Mouse (Mus musculus) monocyte, adult 2 months (primary cell): ENCODE results near the gene Gm21983.

Experiments
- DNase-seq, 2 experiments: peaks; one replicate each; pipeline ENCODE4 v3.0.0; 2022; ENCODE audit warnings: low spot score in 2 of 2, low read depth in 1 of 2

Gm21983 gene

DNA sequence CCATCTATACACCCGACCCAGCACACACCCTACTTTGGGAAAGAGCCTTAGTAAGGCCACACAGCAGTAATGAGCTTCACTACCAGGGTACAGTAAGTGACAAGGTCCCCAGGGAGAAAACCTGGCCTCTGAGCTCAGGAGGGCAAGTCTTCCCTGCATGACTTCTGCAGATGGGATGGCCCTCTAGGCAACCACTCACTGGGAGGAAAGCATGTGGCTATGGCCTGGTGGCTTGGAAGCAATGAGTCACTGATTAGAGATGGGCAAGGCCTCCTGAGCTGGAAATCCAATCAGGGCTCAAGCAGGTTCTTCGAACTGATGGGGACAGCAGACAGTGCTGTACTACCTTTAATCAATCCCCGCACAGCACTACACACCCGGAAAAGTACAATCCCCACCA, 19.1 kb downstream of the Gm21983 start:
- DNase-seq = no peak

DNA sequence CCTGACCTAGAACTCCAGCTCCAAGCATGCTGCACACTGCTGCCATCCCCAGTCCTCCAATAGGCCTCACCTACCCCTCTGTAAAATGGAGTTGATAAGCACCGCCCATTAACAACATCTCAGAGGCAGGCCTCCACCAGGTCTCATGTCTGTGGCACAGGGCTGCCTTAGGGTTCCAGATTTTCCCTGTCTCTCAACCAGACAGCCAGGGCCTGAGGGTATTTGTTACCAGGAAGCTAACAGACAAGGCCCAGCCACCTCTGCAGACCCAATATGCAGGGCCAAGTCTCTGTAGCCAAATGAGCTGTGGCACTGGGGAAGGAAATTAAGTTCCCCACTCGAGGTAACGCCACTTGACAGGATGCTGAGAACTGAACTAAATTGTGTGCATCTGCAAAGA, 20.0 kb downstream of the Gm21983 start:
- DNase-seq = no peak

DNA sequence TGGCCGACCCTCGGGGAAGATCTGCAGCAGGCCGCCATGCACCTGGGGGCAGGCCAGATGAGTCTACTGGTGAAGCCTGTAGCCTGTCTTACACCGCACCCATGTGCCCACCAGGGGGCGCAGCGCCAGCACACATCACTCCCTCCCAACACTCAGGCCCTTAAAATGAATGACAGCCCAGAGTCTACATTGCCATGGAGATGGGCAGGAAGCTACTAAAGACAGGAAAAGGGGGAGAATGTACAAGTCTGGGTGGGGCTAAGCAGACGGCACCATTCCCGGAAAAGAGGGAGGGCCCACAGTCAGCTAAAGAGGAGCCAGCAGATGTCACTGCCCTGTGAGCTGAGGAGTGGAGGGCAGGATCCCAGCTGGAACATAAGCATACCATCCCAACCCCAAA, 21.0 kb downstream of the Gm21983 start:
- DNase-seq = peak; percentile 48 to 73

DNA sequence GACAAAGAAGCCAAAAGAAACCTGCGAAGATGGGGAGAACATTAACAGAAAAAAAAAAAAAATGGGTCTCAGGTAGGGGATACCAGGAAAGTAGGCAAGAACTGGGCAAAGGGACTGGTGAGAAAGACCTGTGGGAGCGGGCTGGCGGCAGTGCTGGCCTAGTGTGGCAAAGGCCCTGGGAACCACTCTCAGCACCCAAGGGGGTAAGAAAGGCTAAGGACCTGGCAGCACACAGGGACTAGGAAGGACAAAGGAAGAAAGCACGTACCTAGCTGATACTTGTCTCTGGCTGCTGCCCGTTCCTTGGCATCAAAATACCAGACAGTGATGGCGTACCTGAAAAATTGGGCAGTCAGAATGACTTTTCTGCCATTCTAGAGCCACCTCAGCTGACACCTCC, 21.6 kb downstream of the Gm21983 start:
- no peak for DNase-seq

DNA sequence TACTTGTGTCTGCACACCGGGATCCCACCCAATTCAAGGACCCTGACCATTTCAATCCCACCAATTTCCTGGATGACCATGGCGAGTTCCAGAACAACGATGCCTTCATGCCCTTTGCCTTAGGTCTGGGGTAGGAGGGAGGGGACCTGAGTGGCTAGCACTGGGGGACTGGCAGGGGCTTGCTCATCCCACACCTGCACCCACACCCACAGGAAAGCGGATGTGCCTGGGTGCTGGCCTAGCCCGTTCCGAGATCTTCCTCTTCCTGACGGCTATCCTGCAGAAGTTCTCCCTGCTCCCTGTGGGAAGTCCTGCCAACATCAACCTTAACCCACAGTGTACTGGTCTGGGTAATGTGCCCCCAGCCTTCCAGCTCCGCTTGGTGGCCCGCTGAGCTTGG, 22.7 kb downstream of the Gm21983 start:
- no peak for DNase-seq

DNA sequence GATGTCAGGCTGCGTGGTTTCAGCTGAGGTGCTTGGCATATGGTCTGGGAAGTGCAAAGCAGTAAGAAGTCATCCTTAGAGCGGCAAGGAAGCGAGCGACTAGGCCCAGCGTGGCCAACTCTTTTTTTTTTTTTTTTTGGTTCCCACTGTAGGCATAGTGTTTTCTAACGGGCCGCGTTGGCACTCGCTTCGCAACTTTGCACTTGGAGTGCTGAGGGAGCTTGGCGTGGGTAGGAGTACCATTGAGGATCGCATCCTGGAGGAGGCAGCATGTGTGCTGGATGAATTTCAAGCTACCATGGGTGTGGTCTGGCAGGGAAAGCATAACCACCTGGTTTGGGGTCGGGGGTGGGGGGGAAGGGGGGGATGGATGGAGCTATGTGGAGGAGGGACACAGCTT, 24.9 kb downstream of the Gm21983 start:
- DNase-seq = no peak

DNA sequence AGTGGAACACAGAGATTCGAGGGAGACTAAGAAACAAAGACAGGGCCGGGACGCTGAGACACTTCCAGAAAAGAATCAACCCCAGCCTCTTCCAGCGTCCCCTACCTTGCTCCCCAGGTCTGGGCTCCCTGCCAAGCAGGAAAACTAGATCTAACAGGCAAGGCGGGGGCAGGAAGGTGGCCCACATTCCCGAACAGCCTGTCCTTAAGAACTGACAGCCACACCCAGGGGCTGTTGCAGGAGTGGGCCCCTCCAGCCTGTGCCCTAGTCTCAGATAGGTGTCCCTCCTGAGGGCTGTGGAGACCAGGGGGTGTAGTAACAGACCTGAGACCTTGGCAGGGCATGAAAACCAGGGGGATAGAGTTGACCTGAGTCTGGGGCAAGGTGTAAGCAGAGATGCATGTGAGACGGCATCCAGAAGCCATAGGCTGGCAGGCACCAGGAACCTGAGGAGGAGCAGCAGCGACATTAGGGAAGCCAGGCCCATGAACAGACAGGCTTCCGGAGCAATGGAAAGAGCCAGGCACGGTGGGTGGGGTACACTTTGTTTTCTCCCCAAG, 27.6 kb downstream of the Gm21983 start, which contains the start of gene Cyp2t4:
Gene Cyp2t4, plus strand, starts transcription at position 510 of the 560 bp plus-strand sequence.
- no peak for DNase-seq

DNA sequence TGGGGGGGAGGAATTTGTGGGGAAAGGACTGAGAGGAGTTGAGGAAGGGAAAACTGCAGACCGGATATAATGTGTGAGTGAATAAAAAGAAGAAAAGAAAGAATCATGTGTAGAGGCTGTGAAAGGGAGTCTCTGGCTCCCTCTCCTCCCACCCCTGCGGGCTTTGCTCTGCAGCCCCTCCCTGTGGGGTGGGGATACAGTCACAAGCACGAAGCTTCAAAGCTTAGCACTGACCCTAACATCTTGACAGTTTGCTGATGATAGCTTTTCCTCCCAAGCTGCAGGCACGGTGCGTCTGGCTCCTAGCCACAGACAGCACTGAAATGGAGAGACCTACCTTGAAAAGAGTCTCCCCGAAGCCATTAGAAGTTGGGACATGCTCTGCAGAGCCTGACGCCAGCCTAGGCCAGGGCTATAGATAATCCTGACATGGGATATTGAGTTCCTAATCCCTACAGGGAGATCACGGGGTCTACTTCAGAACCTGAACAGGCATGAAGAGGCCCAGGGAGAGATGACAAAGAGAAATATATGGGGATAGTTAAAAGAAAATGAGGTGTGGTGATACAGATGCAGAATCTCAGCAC, 44.4 kb downstream of the Gm21983 start:
- no peak for DNase-seq

DNA sequence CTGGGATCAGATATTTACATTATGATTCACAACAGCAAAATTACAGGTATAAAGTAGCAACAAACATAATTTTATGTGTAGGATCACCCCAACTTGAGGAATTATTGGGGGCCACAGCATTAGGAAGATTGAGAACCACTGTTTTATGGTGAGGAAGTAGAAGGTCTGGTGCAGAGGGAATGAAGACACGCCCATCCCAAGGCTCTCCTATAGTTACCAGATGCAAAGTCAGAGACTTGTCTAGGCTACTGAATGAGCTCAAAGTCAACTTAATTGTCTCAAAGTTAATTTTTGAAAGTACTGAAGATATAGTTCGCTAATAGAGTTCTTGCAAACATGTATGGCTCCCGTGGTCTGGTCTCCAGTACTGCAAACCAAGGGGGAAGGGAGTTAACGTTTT, 47.1 kb downstream of the Gm21983 start:
- no peak for DNase-seq

DNA sequence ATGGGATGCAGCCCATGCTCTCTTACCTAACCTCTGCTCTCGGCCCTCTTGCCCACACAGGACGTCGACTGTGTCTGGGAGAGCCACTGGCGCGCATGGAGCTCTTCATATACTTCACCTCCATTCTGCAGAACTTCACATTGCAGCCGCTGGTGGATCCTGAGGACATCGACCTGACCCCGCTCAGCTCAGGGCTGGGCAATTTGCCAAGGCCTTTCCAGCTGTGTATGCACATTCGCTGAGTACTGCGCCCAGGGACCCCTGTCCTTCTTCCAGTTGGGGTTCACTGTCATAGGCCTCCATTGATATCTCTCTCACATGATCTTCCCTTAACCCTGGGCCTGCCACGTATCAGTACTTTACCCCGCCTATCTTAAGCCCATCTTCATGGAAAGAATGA, 47.7 kb downstream of the Gm21983 start:
- DNase-seq = no peak

DNA sequence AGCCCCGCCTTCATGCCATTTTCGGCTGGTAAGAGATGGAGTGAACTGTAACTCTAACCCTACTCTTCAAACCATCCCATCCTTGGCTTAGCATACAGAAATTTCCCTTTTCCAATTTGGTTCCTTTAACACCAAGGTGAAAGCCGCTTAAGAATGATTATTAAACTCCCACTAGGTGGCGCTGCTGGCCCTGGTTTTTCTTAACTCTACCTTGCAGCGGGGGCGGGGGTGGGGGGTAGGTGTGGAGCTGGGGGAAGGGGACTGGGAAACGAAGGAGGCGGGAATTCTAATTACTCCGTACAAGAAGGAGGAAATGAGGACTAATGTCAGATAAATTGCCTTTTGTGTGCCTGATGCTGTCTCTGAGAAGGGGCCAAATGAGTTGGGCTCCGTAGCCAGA, 48.3 kb downstream of the Gm21983 start:
- no peak for DNase-seq

DNA sequence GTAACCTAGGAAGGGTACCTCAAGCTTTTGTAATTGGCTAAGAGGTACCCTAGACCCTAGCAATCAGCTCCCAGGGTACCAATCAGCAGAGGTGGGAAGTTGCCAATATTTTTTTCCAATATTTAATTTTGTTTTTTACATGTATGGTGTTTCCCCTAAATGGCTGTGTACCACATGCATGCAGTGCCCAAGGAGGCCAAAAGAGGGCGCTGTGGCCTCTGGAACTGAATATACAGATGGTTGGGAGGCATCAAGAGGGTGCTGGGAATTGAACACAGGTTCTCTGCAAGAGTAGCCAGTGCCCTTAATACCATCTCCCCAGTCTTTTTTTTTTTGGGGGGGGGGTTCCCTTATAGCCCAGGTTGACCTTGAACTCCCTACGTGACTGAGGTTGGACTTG, 49.5 kb downstream of the Gm21983 start:
- DNase-seq = no peak

DNA sequence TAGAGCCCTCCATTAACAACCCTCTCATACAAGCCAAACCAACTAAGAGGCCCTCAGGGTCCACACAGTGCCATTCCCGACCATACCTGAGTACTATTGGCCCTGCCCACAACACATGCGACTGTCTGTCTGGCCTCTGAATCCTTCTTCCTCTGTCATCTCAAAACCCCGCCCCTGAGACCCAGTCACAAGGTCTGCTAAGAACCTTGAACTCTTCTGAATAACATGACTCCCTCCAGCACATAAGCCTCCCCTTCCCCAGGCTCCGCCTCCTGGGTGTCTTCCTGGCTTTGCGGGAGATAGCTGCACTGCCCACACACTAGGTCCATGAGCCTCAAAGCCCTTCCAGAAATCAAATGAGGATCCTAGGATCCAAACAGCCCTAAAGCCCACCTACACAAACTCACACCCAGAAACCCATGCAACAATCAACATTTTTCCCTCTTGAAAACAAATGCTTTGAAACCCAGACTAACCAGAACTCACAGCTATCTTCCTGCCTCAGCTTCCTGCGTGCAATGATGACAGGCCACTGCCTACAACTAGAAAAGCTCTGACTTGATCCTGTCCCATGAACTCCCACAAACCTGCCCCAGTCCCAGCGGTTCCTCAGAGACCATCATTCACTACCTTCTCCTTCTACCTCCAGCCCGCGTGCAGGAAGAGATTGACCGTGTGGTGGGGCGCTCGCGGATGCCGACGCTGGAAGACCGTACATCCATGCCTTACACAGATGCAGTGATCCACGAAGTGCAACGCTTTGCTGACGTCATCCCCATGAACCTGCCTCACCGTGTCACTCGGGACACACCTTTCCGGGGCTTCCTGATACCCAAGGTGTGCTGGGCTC, 50.1 kb downstream of the Gm21983 start:
- no peak for DNase-seq

DNA sequence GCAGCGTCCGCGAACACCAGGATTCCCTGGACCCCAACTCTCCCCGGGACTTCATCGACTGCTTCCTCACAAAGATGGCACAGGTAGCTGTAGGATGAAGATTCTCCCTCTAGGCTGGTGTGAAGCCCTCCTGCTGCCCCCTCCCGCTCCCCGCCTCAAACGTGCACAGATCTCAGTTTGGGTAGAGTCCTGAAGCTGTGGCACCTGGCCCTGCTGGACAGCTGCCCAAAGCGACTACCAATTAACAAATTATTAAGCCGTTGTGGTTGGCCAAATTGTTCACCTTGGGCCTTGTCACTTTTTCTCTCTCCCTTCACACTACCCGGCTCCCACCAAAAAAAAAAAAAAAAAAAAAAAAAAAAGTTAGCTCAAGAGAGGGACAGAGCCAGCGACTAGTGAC, 51.1 kb downstream of the Gm21983 start:
- no peak for DNase-seq

DNA sequence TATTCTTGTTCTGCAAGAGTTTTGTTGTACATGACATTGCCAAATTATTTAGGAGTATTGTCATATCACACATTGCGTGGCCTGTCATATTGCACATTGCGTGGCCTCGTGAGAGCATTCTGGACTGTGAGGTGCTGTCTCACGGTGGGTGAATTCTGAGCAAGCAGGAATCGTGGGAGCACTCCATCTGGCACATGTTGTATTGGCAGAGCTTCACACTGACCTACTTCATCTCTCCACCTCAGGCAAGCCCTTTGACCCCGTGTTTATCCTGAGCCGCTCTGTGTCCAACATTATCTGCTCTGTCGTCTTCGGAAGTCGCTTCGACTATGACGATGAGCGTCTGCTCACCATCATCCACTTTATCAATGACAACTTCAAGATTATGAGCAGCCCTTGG, 51.9 kb downstream of the Gm21983 start:
- DNase-seq = no peak

DNA sequence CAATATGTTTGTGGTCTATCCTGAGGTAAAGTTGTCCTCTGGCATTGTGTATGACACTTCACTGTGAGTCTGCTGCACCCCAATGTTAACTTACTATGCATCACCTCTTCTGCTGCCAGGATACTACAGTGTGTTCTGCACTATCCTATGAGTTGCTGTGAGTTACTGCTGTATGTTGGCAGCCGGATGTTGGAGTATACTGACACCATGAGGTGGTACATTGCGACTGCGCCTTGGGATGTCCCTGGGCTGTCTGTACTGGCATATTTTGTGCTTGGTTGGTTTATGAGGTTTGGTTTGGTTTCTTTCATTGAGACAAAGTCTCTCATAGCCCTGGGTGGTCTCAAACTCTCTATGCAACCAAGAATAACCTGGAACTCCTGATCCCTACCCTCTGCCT, 52.7 kb downstream of the Gm21983 start:
- DNase-seq = no peak

DNA sequence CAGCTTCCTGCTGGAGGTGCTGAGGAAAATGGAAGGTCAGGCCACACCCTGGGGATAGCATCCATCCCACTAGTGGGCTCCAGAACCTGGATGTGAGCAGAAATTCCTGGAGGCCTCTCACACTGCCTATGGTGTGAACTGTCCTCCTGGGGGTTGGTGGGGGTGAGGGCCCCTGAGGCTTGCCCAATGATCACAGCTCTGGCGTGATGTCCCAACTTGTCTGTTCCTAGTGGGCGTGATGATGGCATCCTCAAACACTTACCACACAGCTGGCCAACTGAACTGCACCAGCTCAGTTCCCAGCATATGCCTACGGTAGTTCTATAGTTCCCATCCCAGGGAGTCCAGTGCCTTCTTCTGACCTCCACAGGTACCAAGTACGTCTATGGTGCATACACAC, 55.9 kb downstream of the Gm21983 start:
- DNase-seq = no peak

DNA sequence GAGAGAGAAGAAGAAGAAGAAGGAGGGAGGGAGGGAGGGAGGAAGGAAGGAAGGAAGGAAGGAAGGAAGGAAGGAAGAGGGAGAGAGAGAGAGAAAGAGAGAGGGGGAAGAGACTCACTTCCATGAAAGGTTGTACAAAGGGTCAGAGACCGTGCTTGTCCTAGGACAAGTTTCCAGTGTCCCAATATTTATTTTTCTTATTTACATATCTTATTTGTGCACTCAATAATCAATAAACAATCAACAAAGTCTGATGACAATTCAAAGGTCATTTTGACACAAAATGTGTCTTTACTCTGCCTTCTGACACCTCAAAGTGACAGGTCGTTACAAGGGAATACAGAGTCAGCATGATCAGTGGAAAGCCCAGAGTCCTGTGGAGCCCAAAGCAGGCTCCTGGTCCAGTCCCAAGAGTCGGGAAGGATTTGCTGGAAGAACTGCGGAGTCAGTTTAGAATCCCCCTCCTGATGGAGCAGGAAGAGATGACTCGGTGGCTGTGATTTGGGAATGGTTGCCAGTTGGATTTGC, 56.5 kb downstream of the Gm21983 start:
- DNase-seq = no peak

DNA sequence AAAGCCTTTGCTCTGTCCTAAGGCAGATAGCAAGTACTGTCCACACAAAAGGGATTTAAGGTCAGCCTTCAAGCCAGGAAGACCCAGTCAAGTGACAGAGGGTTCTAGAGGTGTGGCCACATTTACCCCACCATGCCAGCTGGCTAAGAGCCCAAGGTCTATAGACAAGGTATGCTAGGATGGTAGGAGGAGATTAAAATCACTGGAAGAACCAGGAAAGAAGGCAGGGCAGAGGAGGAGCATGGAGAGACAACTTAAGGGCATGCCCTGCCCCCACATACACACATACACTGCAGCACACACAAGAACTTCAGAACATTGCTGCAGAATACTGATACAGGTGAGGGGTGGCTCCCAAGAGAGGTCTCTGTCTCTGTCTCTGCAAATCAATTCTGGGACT, 61.2 kb downstream of the Gm21983 start, which contains the start of gene Cyp2f2:
Gene Cyp2f2, plus strand, starts transcription at position 234 of the 400 bp plus-strand sequence.
- DNase-seq = no peak
